Mouse (Mus musculus) E14TG2a.4 (cell line): ENCODE results near the gene Mrpl34.

Experiments
- H3K27me3 ChIP-seq: 2 replicates; pipeline ENCODE4 v1.6.1; 2014; ENCODE audit warnings: low read length, control low read depth; ENCODE audit not compliant: insufficient read depth
- H3K36me3 ChIP-seq: 2 replicates; pipeline ENCODE4 v1.6.1; 2014; ENCODE audit warnings: low read length, control low read depth; ENCODE audit not compliant: insufficient read depth
- H3K4me1 ChIP-seq: replicated peaks from 2 replicates; pipeline ENCODE4 v1.6.1; 2014; ENCODE audit warnings: low read depth, low read length, control low read depth
- H3K4me3 ChIP-seq: replicated peaks from 2 replicates; pipeline ENCODE4 v1.5.1; 2014; ENCODE audit warnings: mild to moderate bottlenecking, low read length
- H3K9me3 ChIP-seq: 2 replicates; pipeline ENCODE4 v1.6.1; 2014; ENCODE audit warnings: low read length, control low read depth
- CTCF ChIP-seq: conservative IDR thresholded peaks from 2 replicates; pipeline ENCODE4 v1.5.1; 2014; ENCODE audit warnings: low read length
- NANOG ChIP-seq: IDR thresholded peaks from 2 replicates; pipeline ENCODE4 v1.6.1; 2014; ENCODE audit warnings: borderline replicate concordance, low read length, mixed read lengths
- POU5F1 ChIP-seq: IDR thresholded peaks from 2 replicates; pipeline ENCODE4 v1.6.1; 2014; ENCODE audit warnings: low read length, borderline replicate concordance

Mrpl34 gene

DNA sequence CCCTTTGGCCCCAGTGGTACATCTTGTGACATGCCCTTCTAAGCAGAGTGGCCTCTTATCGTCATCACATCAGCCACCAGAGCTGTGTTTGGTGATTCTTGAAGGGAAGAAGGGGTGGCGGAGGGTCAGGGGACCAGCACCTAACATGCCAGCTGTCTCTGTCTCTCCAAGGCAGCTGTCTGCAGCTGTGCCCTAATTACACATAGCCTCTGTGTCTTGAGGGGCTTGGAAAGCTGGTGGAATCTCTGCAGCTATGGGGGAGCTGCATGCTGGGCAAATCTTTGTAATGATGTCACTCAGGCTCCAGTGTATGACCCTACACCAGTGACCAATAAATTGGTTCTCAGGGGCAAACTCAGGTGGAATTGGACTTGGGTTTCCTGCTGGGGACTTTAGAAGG lies 12.1 kb upstream of the Mrpl34 start:
- Histone ChIP-seq H3K4me3 (no peak overlapping the region), H3K4me1 (peaks cover 25% of the 10 kb centered on the region), H3K27me3 (peaks cover 46% of the 10 kb centered on the region), H3K36me3 (no peaks in the 10 kb centered on the region), H3K9me3 (peaks cover 28% of the 10 kb centered on the region)
- TF ChIP-seq CTCF (no peak), POU5F1 (no peak), NANOG (no peak)

DNA sequence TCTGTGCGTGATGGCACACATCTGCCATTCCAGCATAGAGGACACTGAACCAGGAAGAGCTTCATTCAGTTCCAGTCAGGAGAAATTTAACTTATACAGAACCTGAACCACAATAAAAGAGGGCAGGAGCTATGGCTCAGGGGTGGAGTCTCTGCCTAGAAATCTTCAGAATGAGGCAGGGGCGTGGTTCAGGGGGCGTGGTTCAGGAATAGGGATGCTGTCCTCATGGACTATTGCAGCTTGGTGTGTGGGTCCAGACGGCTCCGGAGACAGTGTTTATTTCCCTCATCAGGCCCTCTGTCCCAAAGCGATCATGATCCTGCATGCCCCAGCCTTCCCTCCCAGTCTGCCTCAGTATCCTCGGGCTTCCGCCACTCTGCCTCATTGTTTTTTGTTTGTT lies 10.1 kb upstream of the Mrpl34 start:
- TF ChIP-seq POU5F1 = no peak
- no peak for TF ChIP-seq NANOG
- TF ChIP-seq CTCF = no peak
- Histone ChIP-seq H3K9me3 (peaks cover 8% of the 10 kb centered on the region), H3K4me3 (no peak overlapping the region), H3K36me3 (no peaks in the 10 kb centered on the region), H3K4me1 (peaks cover 36% of the 10 kb centered on the region), H3K27me3 (peaks cover 59% of the 10 kb centered on the region)

DNA sequence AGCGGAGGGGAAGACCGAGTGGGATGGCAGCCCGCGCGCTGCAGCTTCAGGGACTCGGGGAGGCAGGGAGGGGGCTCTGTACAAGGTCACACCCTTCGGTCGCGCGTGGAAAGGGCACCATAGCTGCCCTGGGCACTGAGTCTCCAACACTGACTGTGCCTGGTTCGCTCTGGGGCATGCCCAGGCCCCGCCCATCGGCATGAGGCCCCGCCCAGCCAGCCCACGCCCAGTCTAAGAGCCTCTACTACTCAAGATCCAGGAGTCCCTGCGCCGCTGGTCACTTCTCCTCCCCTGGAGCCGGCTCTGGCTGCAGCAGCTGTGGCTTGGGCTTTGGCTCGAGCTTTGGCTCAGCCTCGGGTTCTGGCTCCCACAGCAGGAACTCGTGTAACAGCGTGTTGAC lies 7.9 kb upstream of the Mrpl34 start:
- H3K27me3 ChIP-seq = peaks cover 80% of the 10 kb centered on the region
- no peaks in the 10 kb centered on the region for H3K9me3 ChIP-seq
- H3K4me1 ChIP-seq = peaks cover 50% of the 10 kb centered on the region
- H3K36me3 ChIP-seq = no peaks in the 10 kb centered on the region
- TF ChIP-seq NANOG (no peak), POU5F1 (no peak), CTCF (no peak)
- peak overlapping the region; percentile 60 for H3K4me3 ChIP-seq

DNA sequence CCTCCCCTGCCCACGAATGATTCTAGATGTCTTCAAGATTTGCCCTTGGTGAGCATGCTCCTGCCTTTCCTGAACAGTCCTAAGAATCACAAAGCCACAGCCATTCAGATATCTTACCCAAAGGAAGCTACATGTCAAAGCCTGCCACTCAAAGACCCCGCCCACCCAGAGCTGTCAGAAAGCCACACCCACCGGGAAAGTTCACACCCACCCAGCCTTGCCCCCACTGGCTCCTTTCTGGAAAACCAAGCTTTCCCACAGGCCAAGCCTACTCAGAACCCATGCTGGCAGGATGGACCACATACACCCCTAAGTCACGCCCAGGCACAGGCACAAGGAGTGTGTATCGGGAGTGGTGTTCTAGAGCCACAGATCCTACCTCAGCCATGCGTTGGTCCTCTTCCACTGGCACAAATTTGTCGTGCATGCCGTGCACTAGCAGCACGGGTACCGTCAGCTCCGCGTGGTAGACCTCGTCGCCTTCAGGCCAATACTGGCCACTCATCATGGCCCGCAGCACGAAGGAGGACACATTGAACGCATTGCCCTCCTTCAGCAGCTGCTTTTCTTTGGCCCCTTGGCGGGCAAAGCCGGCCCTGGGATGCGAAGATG lies 7.0 kb upstream of the Mrpl34 start:
- TF ChIP-seq POU5F1 (no peak), NANOG (no peak), CTCF (no peak)
- peaks cover 56% of the 10 kb centered on the region for H3K4me1 ChIP-seq
- H3K27me3 ChIP-seq = peaks cover 80% of the 10 kb centered on the region
- H3K36me3 ChIP-seq = no peaks in the 10 kb centered on the region
- H3K9me3 ChIP-seq = no peaks in the 10 kb centered on the region
- peak overlapping the region; percentile 60 for H3K4me3 ChIP-seq

DNA sequence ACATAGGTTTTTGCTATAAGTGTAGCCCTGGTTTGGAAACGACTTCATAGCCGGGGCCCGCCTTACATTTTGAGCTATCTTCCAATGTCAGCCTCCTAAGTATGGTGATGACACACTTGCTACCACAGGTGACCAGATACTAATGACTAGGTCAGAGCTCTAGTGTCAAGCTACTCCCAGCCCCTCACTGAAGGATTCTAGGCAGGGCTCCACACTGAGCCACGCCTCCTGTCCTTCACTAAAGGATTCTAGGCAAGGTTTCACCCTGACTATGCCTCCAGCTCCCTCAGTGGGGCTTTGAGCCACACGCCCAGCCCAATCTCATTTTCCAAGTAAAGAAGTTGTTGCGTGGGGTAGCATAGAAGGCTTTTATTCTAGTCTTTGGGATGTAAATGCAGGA lies 4.0 kb upstream of the Mrpl34 start:
- Histone ChIP-seq H3K27me3 (peaks cover 67% of the 10 kb centered on the region), H3K4me3 (peak overlapping the region; percentile 74; the same call in 1 of the 2 replicates), H3K36me3 (peaks cover 2% of the 10 kb centered on the region; the same call in 1 of the 2 replicates), H3K9me3 (no peaks in the 10 kb centered on the region), H3K4me1 (peaks cover 63% of the 10 kb centered on the region)
- TF ChIP-seq NANOG (no peak), POU5F1 (no peak)

DNA sequence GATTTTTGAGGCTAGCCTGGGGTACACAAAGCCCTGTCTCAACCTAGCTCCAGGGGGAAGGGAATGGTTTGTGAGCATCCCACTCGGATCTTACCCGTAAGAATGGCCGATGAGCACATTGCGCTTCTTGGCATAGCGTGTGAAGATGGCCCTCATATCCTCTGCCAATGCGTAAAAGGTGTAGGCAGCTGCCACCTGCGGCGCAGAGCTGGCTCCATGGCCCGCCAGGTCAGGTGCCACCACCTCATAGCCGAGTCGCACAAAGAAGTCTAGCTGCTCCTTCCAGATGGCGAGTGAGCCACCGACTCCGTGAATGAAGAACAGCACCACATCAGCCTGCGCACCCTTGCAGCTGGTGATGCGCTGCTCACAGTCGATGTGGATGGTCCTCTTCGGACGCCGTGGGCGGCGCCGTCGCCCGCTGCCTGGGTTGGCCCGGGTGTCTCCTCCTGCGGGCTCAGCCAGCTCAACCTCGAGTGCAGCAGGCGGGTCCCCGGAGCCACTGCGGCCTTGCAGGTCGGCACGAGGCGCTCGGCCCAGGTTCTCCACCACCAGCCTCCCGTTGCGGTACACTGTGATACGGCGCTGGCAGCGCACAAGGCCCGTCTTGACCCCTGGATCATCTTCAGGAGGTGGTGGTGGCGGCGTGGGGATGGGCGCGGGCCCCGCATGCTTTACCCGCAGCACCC lies 3.5 kb upstream of the Mrpl34 start:
- TF ChIP-seq POU5F1 (no peak), CTCF (no peak), NANOG (no peak)
- Histone ChIP-seq H3K4me3 (peak overlapping the region; percentile 74), H3K27me3 (peaks cover 61% of the 10 kb centered on the region), H3K4me1 (peaks cover 69% of the 10 kb centered on the region), H3K36me3 (peaks cover 8% of the 10 kb centered on the region), H3K9me3 (no peaks in the 10 kb centered on the region)

DNA sequence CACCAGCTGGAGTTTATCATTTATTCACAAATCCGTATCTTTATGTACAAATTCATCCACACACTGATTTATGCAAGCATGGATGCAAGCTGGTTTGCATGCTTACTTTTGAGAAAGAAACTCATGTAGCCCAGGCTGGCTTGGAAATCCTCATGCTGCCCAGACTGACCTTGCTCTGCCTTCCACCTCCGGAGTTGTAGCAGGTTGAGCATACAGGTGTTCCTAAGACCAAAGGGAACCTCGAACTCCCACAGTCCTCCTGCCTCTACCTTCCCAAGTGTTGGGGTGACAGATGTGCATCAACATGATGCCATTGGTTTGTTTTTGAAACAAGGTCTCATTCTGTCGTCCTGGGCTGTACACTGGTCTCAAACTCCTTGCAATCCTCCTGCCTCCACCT lies 2.6 kb upstream of the Mrpl34 start:
- no peaks in the 10 kb centered on the region for H3K9me3 ChIP-seq
- H3K27me3 ChIP-seq = peaks cover 52% of the 10 kb centered on the region
- peaks cover 17% of the 10 kb centered on the region for H3K36me3 ChIP-seq
- peaks cover 61% of the 10 kb centered on the region for H3K4me1 ChIP-seq
- H3K4me3 ChIP-seq = no peak overlapping the region
- no peak for TF ChIP-seq NANOG
- no peak for TF ChIP-seq CTCF
- TF ChIP-seq POU5F1 = no peak

DNA sequence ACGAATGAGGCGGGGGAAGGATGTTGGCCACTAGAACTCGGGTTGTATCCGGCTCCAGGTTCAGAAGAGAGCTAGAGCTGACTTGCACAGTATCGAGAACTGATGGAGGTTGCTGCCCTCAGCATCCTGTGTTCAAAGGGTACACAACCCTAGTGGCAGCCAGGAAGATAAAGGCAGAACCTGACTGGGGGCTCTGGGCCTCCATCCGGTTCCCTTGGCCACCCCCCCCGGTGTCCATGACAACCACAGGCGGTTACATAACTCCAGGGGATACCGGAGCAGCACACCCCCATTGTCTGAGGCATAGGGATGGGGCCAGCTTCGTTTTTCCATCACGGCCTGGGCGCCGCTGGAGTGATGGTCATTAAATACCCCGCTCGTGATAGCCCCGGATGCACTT lies 2.0 kb upstream of the Mrpl34 start:
- Histone ChIP-seq H3K4me1 (peaks cover 55% of the 10 kb centered on the region), H3K27me3 (peaks cover 46% of the 10 kb centered on the region), H3K4me3 (peak overlapping the region; percentile 85), H3K36me3 (peaks cover 21% of the 10 kb centered on the region), H3K9me3 (no peaks in the 10 kb centered on the region)
- TF ChIP-seq CTCF = no peak
- TF ChIP-seq NANOG = no peak
